Mouse (Mus musculus) bone marrow, adult 2 months (tissue): ENCODE measurements around the gene Nmt1.

ENCODE experiments used
- CTCF ChIP-seq: fragments of 200-500 bp; IDR thresholded peaks from 2 replicates; pipeline ENCODE4 v1.5.1; 2011; ENCODE audit warnings: low read length, control low read depth; ENCODE audit not compliant: control insufficient read depth, insufficient read depth
- POLR2A ChIP-seq: fragments of 200-500 bp; IDR thresholded peaks from 2 replicates; pipeline ENCODE4 v1.6.1; 2011; ENCODE audit warnings: low read depth, mild to moderate bottlenecking, control low read depth, low read length, borderline replicate concordance; ENCODE audit not compliant: control insufficient read depth

DNA sequence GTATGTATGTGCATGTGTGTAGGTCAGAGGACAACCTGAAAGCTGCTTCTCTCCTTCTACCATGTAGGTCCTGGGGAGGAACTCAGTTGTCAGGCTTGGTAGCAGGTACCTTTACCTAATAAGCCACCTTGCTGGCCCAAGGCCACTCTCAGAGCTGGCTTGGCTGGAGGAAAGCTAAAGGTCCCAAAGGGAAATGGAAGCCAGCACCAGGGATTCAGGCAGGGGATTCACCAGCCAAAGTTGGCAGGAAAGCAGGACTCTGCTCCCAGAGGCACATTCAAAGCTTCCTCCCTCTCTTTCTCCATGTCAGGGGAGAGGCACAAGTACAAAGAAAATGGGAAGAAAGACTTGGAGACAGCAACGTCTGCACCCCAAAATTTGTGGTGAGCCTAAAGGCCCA lies 23.1 kb upstream of the Nmt1 start:
- TF ChIP-seq CTCF (no peak), POLR2A (no peak)
